Mouse (Mus musculus) spleen, embryonic (tissue): ENCODE data around the gene Heg1.

Experiments used
- CTCF ChIA-PET: fragments of 350-600 bp; sonication (Branson Sonifier 250); formaldehyde crosslinking; loops from one replicate; lab custom pipeline; 2022; lab: Charles Lee

The Heg1 gene

DNA sequence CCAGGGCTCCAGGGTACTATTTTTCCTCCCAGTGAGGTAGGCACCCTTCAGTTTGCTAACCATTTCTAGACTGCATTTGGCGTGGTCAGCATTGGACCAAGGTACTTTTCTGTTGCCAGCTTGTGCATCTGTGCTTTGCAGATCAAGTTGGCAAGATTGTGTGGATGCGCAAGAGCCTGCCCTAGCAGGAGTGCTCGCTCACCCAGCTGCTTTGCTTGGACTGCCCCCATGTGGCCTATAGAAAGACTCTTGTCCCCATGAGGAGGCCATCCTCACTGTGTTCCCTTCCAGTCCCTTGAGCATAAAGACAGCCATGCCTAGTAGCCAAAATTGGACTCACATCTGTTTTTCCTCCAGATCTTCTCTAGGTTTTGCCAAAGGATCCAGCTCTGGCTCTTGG lies 55.6 kb downstream of the Heg1 start:
- CTCF ChIA-PET: interaction anchor here (0.7 to 2.2 kb wide), 2 partner anchors 8 to 25 kb away, joined by 5 to 7 read pairs; no protein-coding TSS in a partner anchor

DNA sequence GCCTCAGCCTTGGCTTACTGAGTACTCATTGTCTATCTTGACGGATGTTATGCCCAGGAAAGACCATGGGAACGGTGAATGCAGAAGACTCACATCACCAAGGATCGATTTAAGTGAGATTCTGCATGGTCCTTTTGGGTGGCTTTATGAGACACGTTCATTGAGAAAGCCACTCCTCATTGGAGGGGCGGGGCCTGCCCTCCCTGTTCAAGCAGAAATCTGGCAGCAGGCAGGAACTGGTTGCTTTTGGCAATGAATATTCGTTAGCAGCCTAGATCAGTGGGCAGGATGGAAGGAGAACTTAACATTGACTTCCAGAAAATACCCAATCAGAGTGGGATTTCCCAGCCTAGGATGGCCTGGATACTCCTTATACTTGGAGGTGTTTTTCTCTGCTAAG lies 56.2 kb downstream of the Heg1 start:
- CTCF ChIA-PET: interaction anchor here (2.2 kb wide), 1 partner anchor 9 kb away, joined by 7 read pairs; no protein-coding TSS in a partner anchor

- CTCF ChIA-PET: interaction anchor here (0.6 to 0.7 kb wide), 2 partner anchors 11 to 15 kb away, joined by 3 to 4 read pairs; no protein-coding TSS in a partner anchor
Measured at GRCm38 (mm10) chr16:33741795-33742194, 57.6 kb downstream of the Heg1 start.

DNA sequence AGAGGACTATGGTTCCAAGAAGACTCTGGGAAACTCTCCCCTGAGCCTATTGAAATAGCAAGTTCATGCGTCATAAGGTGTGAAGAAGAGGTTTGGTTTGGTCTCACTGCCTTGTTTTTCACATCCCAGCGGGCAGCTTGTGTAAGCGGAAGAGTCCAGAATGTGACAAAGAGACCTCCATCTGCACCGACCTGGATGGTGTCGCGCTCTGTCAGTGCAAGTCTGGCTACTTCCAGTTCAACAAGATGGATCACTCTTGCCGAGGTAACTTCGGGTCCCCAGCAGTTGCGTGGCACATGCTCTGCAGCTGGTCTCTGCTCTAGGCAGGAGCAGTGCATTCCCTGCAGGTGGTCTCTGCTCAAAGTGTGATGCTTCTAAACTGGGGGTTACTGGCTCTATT lies 58.1 kb downstream of the Heg1 start:
- CTCF ChIA-PET: interaction anchor here (0.7 kb wide), 1 partner anchor 14 kb away, joined by 4 read pairs; no protein-coding TSS in a partner anchor

- CTCF ChIA-PET: interaction anchor here (0.6 to 1.5 kb wide), 4 partner anchors 10 to 447 kb away, joined by 5 to 7 read pairs (median 7); partner anchors contain the start of gene Muc13
Measured at GRCm38 (mm10) chr16:33744622-33745419, 60.7 kb downstream of the Heg1 start.

GRCm38 (mm10) chr16:33745457-33745856 lies 61.3 kb downstream of the Heg1 start:
- CTCF ChIA-PET: interaction anchor here (1.4 to 1.5 kb wide), 2 partner anchors 10 to 12 kb away, joined by 7 read pairs; no protein-coding TSS in a partner anchor

DNA sequence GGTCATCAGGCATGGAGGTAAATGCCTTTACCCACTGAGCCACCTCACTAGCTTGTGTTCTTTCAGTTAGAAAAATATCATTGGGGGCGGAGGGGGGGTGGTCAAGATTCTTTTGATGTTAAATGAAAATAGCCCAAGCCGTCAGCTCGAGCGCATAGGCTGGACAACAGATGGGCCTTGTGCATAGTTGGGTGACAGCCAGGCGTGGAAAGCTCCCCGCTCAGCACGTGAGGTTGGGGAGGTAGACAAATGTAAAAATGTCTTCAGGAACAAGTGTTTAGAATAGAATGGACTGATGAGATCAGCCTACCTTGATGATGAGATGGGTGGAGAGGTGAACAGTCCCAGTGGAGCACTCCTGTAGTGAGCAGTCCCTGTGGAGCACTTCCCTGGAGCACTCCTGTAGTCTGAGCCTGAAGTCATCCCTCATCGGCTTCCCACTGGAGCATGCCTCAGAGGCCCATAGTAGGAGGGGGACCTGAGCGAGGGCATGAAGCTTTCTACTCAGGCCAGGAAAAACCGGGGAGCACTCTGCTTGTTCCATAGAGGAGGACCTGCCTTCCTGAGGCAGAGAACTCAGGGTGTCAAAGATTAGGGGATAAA lies 62.0 kb downstream of the Heg1 start:
- CTCF ChIA-PET: interaction anchor here (0.5 to 1.5 kb wide), 2 partner anchors 9 to 65 kb away, joined by 6 to 7 read pairs; no protein-coding TSS in a partner anchor

DNA sequence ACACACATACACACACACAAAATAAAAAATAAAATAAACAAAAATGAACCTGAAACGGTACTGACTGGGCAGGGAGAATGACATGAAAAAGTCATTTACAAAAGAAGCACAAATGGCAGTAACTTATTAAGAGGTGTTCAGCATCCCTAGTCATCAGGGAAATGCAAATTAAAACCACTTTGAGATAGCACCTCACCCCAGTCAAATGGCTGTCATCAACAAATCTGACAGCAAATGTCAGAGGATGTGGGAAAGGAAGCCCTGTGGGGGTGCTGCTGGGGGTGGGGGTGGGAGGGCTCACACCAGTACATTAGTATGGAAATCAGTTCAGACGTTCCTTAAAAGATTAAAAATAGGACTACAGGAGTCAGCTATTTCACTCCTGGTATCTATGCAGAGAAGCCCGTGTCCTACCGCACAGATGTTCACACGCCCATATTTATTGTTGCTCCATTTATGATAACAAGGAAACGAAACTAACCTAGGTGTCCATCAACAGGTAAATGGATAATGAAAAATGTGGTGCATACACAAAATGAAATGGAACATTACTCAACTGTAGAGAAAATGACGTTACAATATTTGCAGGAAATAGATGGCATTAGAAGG lies 63.3 kb downstream of the Heg1 start:
- CTCF ChIA-PET: interaction anchor here (0.9 kb wide), 1 partner anchor 147 kb away, joined by 3 read pairs; no protein-coding TSS in a partner anchor

DNA sequence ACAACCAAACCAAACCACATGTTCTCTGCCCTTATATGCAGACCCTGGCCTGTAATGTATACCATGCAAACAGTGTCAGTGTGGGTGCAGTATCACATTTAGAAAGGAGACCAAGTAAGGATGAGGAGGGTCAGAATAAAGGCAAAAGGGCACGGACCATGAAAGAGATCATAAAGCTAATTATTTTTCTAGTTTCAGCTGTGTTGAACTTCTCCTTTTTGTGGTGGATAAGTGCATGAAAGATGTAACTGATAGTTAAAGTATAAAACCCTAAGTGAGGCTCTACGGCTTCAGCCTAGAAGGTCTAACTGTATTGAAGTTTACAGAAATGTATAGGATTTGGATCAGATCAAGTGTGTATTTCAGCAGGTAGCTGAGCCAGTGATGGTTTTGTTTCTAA lies 63.8 kb downstream of the Heg1 start:
- CTCF ChIA-PET: interaction anchor here (1.0 kb wide), 1 partner anchor 13 kb away, joined by 3 read pairs; no protein-coding TSS in a partner anchor

- CTCF ChIA-PET: no interaction called here
Measured at GRCm38 (mm10) chr16:33751152-33751551, 67.0 kb downstream of the Heg1 start.

- CTCF ChIA-PET: no interaction called here
Measured at GRCm38 (mm10) chr16:33751590-33751989, 67.4 kb downstream of the Heg1 start.

- CTCF ChIA-PET: interaction anchor here (0.5 to 0.9 kb wide), 4 partner anchors 11 to 369 kb away, joined by 3 to 11 read pairs (median 3); no protein-coding TSS in a partner anchor
Measured at GRCm38 (mm10) chr16:33752904-33753578, 68.9 kb downstream of the Heg1 start.

DNA sequence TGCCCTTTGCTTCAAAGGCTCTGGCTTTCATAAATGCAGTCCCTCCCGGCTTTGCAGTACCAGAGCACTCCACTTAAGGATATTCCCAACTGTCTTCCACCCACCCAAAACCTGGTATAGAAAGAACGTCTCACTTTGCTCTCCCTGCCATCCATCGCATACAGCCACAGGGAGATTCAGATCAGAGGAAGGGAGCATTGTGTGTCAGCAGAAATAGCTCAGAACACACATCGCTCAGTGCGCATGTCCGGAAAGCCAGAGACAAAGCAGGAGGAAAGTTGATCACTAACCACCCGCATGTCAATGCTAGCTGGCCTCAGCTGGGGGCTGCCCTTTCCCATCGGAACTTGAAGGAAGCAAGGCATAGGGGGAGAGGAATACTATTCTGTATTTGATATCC lies 71.1 kb downstream of the Heg1 start:
- CTCF ChIA-PET: interaction anchor here (2.3 kb wide), 1 partner anchor 10 kb away, joined by 7 read pairs; no protein-coding TSS in a partner anchor

GRCm38 (mm10) chr16:33755961-33756360 lies 71.8 kb downstream of the Heg1 start:
- CTCF ChIA-PET: interaction anchor here (1.2 to 2.3 kb wide), 2 partner anchors 10 kb away, joined by 3 to 7 read pairs; no protein-coding TSS in a partner anchor

- CTCF ChIA-PET: interaction anchor here (0.6 to 2.3 kb wide), 6 partner anchors 9 to 680 kb away, joined by 3 to 7 read pairs (median 3); no protein-coding TSS in a partner anchor
Measured at GRCm38 (mm10) chr16:33756396-33756795, 72.2 kb downstream of the Heg1 start.

- CTCF ChIA-PET: no interaction called here
Measured at GRCm38 (mm10) chr16:33759207-33759606, 75.0 kb downstream of the Heg1 start.

- CTCF ChIA-PET: no interaction called here
Measured at GRCm38 (mm10) chr16:33760542-33760941, 76.4 kb downstream of the Heg1 start.

- CTCF ChIA-PET: interaction anchor here (0.6 kb wide), 1 partner anchor 237 kb away, joined by 3 read pairs; no protein-coding TSS in a partner anchor
Measured at GRCm38 (mm10) chr16:33760996-33761395, 76.8 kb downstream of the Heg1 start.

GRCm38 (mm10) chr16:33764501-33765193 lies 80.5 kb downstream of the Heg1 start:
- CTCF ChIA-PET: no interaction called here

- CTCF ChIA-PET: interaction anchor here (0.6 kb wide), 1 partner anchor 9 kb away, joined by 3 read pairs; no protein-coding TSS in a partner anchor
Measured at GRCm38 (mm10) chr16:33765477-33765876, 81.3 kb downstream of the Heg1 start.
